ENCODE assay signal across 10 mouse cellular contexts in the genomic region with DNA sequence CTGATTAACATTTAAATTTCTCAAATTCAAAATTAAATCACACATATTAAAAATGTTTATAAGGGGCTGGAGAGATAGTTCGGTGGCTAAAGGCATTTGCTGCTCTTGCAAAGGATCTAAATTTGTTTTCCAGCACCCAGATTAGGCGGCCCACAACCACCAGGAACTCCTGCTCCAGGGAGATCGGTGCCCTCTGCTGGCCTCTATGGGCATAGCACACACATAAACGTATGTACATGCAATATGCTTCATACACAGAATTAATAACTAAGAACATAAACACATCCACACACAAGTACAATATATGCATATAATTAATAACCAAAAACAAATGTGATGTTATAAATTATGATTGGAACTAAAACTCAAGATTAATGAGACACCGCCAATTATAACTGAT.
DNase-seq lines count a peak whose midpoint lies in the region; ATAC-seq and TF ChIP-seq lines count a peak whose summit lies in the region.
"Had no signal": no experiment of that assay in that cellular context is flagged by ENCODE, and none has a peak within 500 bp of the region (broad histone marks: within the 10 kb centered on the region; RNA-seq: fewer than 3 reads in every experiment).

No protein-coding gene starts in this region.

- TF ChIP-seq EP300 in CH12.LX (IDR thresholded peaks at IDR 0.05; ENCODE audit: low read length): no peak

- in situ Hi-C loops in CH12.LX (cut with MboI; ENCODE audit: low pct_ligation_motif_present, low pct_unique_long_range_greater_than_20kb, low sequenced_read_pairs) (loop anchor here (10.0 kb wide), 1 partner anchor 467 kb away; no protein-coding TSS in a partner anchor), Patski (cut with MboI; ENCODE audit: low pct_unique_long_range_greater_than_20kb) (no loop called here)

- TF ChIP-seq POLR2A in CH12.LX (IDR thresholded peaks at IDR 0.05; ENCODE audit: low read depth, low read length): no peak

- H3K4me1 ChIP-seq in CH12.LX (ENCODE audit: control insufficient read depth in 1 of 2, insufficient read depth in 2 of 2): no peaks in the 10 kb centered on the region

- TF ChIP-seq RAD21 in CH12.LX (IDR thresholded peaks at IDR 0.05; ENCODE audit: low read depth, low read length): no peak; the same call in 1 of the 2 replicates

- no peak overlapping the region for H3K4me2 ChIP-seq in CH12.LX (ENCODE audit: insufficient read depth, low read depth, poor library complexity, severe bottlenecking)

- no peak overlapping the region for H3K9ac ChIP-seq in CH12.LX (ENCODE audit: insufficient read depth, low read depth)

- no peak overlapping the region for H3K27ac ChIP-seq in left cerebral cortex, adult 2 months
- no peak overlapping the region for H3K27ac ChIP-seq in CH12.LX (ENCODE audit: insufficient read depth, low read depth)

- no peaks in the 10 kb centered on the region for H3K36me3 ChIP-seq in CH12.LX (replicated peaks in 1 of 2; ENCODE audit: control insufficient read depth in 1 of 2, insufficient read depth in 1 of 2, low read length in 1 of 2)
- H3K36me3 ChIP-seq in splenic B cell, adult 2 months (ENCODE audit: control insufficient read depth, insufficient read depth, low read length, poor library complexity, severe bottlenecking): no peaks in the 10 kb centered on the region

- ATAC-seq in Patski: no peak
- ATAC-seq in inflammation-experienced regulatory T-cells, adult 6 months: no peak
- ATAC-seq in erythroblast, adult 5-6 weeks (replicated peaks; ENCODE audit: low FRiP score, poor library complexity, severe bottlenecking): no peak

- TF ChIP-seq CTCF in left cerebral cortex, adult 2 months (IDR thresholded peaks at IDR 0.05): peak; percentile 37
- TF ChIP-seq CTCF in CH12.LX (conservative IDR thresholded peaks at IDR 0.05 in 1 of 2, IDR thresholded peaks at IDR 0.05 in 1 of 2; ENCODE audit: low read depth in 2 of 2, low read length in 2 of 2) (peak in 1 of 2 experiments; percentile 16; a peak in 2 of 4 replicates), Patski (IDR thresholded peaks at IDR 0.05) (peak; percentile 55)

- H3K79me2 ChIP-seq in CH12.LX (replicated peaks; ENCODE audit: control insufficient read depth, extremely low read depth, insufficient read depth, poor library complexity, severe bottlenecking): no peaks in the 10 kb centered on the region

- dilution Hi-C loops in CH12.LX (cut with MboI; ENCODE audit: extremely low pct_ligation_motif_present, extremely low pct_unique_long_range_greater_than_20kb, low sequenced_read_pairs): no loop called here

- H3K27me3 ChIP-seq in CH12.LX (replicated peaks) (no peaks in the 10 kb centered on the region), Patski (peaks cover under 1% of the 10 kb centered on the region)
- H3K27me3 ChIP-seq in splenic B cell, adult 2 months (ENCODE audit: control insufficient read depth, insufficient read depth, low read length, poor library complexity, severe bottlenecking): no peaks in the 10 kb centered on the region

- H3K4me3 ChIP-seq in left cerebral cortex, adult 2 months: no peak overlapping the region
- no peak overlapping the region for H3K4me3 ChIP-seq in CH12.LX (replicated peaks in 1 of 3; ENCODE audit: low read depth in 2 of 3, low read length in 2 of 3, poor library complexity in 1 of 3)

- POLR2A ChIA-PET in Patski (lab: Charles Lee): no interaction called here

- intact Hi-C loops in left cerebral cortex, adult 2 months (cut with DNase I): no loop called here
- intact Hi-C loops in left cerebral cortex, postnatal 25 days (cut with DNase I): no loop called here

- CTCF ChIA-PET in Patski (lab: Charles Lee): no interaction called here

- no peaks in the 10 kb centered on the region for H3K9me3 ChIP-seq in CH12.LX (replicated peaks; ENCODE audit: low read length)

- no peak for DNase-seq in left cerebral cortex, adult 2 months (ENCODE audit: extremely low spot score in 1 of 2, low spot score in 2 of 2)
- DNase-seq in left cerebral cortex, postnatal 25 days (ENCODE audit: low spot score in 2 of 2): no peak
- DNase-seq in CH12.LX (ENCODE audit: extremely low read depth) (peak; percentile 10), Patski (ENCODE audit: low read depth, low spot score) (no peak)
- DNase-seq in splenic B cell, adult 2 months (ENCODE audit: low read depth, low spot score): peak; percentile 13
- DNase-seq: gastrocnemius, postnatal 14 days; heart, postnatal 36 days; lung, postnatal 10 days had no signal

TF ChIP-seq in CH12.LX, 34 proteins besides CTCF, POLR2A, EP300 and RAD21:
- no peak for TF ChIP-seq MAZ (IDR thresholded peaks at IDR 0.05; ENCODE audit: low read depth, low read length)
- TF ChIP-seq MYC (IDR thresholded peaks at IDR 0.05; ENCODE audit: low read depth, low read length): no peak
- no peak for TF ChIP-seq ZMIZ1 (IDR thresholded peaks at IDR 0.05; ENCODE audit: low read depth, low read length)
- no peak for TF ChIP-seq POLR2AphosphoS2 (IDR thresholded peaks at IDR 0.05; ENCODE audit: low read depth, low read length)

Comparison
In these comparisons a context has a peak if more than half of its experiments do, and no peak if none do; other contexts are left out.
1. DNase-seq: peak in CH12.LX (single experiment) and splenic B cell, adult 2 months (single experiment); none in left cerebral cortex, adult 2 months (0 of 2), left cerebral cortex, postnatal 25 days (0 of 2) and Patski (single experiment).